Mouse (Mus musculus): Measurements from ENCODE around the gene Kansl1. TPM values are rescaled to one million over a fixed set of nuclear protein-coding genes. Genes with fewer than 3 reads are reported as not detected.

The Kansl1 gene
- polyA plus RNA-seq, 1 experiment from 2014 or later: 34.2 TPM

DNA sequence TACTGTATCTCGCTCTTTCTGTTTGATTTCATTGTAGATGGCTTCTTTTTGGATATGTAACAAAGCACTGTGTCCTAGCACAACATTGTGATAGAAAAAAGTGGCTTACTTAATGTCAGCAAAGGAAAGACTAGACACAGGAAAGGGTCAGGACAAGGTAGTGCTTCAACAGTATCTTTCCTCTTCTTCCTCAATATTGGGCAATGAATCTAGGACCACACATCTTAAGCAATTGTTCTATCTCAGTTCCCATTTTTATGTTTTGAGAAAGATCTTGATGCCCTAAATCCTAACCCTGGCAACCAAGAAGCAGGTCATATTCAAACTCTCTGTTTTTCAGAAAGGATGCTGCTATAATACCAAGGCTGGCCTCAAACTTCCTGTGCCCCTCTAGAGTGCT is 81.4 kb downstream of the Kansl1 start:
- no peak overlapping the region for H3K4me3 ChIP-seq
- H3K9me3 ChIP-seq: no peaks in the 10 kb centered on the region
- H3K36me3 ChIP-seq: no peaks in the 10 kb centered on the region
- WGBS: 100% methylated on average over 1 of the region's 1 CpGs
- no peak overlapping the region for H3K27ac ChIP-seq
- no peak for ATAC-seq (ENCODE audit: low FRiP score, low read depth)
- H3K4me2 ChIP-seq (replicated peaks): no peak overlapping the region
- no peak overlapping the region for H3K9ac ChIP-seq
- H3K4me1 ChIP-seq: no peaks in the 10 kb centered on the region; the same call in 1 of the 2 replicates
- no peaks in the 10 kb centered on the region for H3K27me3 ChIP-seq (replicated peaks)

DNA sequence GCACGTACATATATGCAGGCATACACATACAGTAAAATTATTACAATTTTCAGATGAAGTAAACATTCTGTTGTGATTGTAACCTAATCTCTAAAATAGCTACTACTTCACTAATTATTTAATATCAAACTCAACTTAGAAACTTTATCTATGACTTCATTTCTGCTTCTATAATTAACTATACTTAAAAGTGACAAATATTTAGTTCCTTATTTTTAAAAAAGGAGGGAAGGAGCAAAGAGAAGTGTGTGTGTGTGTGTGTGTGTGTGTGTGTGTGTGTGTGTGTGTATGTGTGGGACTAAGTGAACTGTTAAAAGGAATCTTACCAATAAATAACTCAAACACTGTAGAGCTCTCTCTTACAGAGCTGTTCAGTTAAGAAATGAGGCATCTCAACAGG is 82.1 kb downstream of the Kansl1 start:
- Histone ChIP-seq H3K4me2 (replicated peaks) (no peak overlapping the region), H3K9me3 (no peaks in the 10 kb centered on the region), H3K36me3 (no peaks in the 10 kb centered on the region), H3K4me1 (no peaks in the 10 kb centered on the region; the same call in 1 of the 2 replicates), H3K9ac (no peak overlapping the region), H3K4me3 (no peak overlapping the region), H3K27ac (no peak overlapping the region), H3K27me3 (replicated peaks) (no peaks in the 10 kb centered on the region)
- ATAC-seq (ENCODE audit: low FRiP score, low read depth): no peak
- WGBS: 98% methylated on average over 1 of the region's 1 CpGs

- no peak for ATAC-seq (ENCODE audit: low FRiP score, low read depth)
- no peak overlapping the region for H3K9ac ChIP-seq
- no peaks in the 10 kb centered on the region; the same call in 1 of the 2 replicates for H3K4me1 ChIP-seq
- no peaks in the 10 kb centered on the region for H3K27me3 ChIP-seq (replicated peaks)
- H3K27ac ChIP-seq: no peak overlapping the region
- no peaks in the 10 kb centered on the region for H3K36me3 ChIP-seq
- WGBS: 93% methylated on average over 2 of the region's 2 CpGs
- H3K4me2 ChIP-seq (replicated peaks): no peak overlapping the region
- H3K9me3 ChIP-seq: no peaks in the 10 kb centered on the region
- H3K4me3 ChIP-seq: no peak overlapping the region
Observed at GRCm38 (mm10) chr11:104383167-104383810, 85.4 kb downstream of the Kansl1 start.

- Histone ChIP-seq H3K4me3 (no peak overlapping the region), H3K36me3 (peaks cover 3% of the 10 kb centered on the region; the same call in 1 of the 2 replicates), H3K27me3 (replicated peaks) (no peaks in the 10 kb centered on the region), H3K9ac (no peak overlapping the region), H3K27ac (no peak overlapping the region), H3K9me3 (no peaks in the 10 kb centered on the region), H3K4me2 (replicated peaks) (no peak overlapping the region), H3K4me1 (no peaks in the 10 kb centered on the region; the same call in 1 of the 2 replicates)
- no peak for ATAC-seq (ENCODE audit: low FRiP score, low read depth)
- 91% methylated on average over 4 of the region's 4 CpGs for WGBS
Observed at GRCm38 (mm10) chr11:104381887-104382286, 86.8 kb downstream of the Kansl1 start.

DNA sequence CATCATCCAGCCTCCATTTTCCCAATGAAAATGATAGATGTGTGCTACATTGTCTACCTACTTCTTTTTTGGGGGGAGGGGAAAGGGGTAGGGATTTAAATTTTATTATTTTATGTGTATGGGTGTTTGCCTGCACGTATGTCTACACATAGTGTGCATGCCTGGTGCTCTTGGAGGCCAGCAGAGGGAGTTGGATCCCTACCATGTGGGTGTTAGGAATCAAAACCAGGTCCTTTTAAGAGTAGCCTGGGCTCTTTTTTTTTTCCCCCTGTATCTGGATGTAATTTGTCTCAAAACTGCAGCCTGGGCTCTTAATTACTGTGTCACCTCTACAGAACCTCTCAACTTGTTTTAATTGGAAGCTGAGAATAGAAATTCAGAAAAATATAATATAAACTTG is 89.0 kb downstream of the Kansl1 start:
- H3K4me3 ChIP-seq: no peak overlapping the region
- no peaks in the 10 kb centered on the region for H3K27me3 ChIP-seq (replicated peaks)
- H3K9ac ChIP-seq: no peak overlapping the region
- H3K27ac ChIP-seq: no peak overlapping the region
- no peak for ATAC-seq (ENCODE audit: low FRiP score, low read depth)
- peaks cover 5% of the 10 kb centered on the region; the same call in 1 of the 2 replicates for H3K36me3 ChIP-seq
- H3K4me2 ChIP-seq (replicated peaks): no peak overlapping the region
- 90% methylated on average over 1 of the region's 1 CpGs for WGBS
- H3K9me3 ChIP-seq: no peaks in the 10 kb centered on the region
- H3K4me1 ChIP-seq: no peaks in the 10 kb centered on the region; the same call in 1 of the 2 replicates

- 91% methylated on average over 3 of the region's 3 CpGs for WGBS
- no peak overlapping the region for H3K4me3 ChIP-seq
- no peak overlapping the region for H3K27ac ChIP-seq
- H3K4me1 ChIP-seq: no peaks in the 10 kb centered on the region
- peaks cover 8% of the 10 kb centered on the region; the same call in 1 of the 2 replicates for H3K36me3 ChIP-seq
- ATAC-seq (ENCODE audit: low FRiP score, low read depth): no peak
- H3K9ac ChIP-seq: no peak overlapping the region
- no peaks in the 10 kb centered on the region for H3K27me3 ChIP-seq (replicated peaks)
- no peak overlapping the region for H3K4me2 ChIP-seq (replicated peaks)
- H3K9me3 ChIP-seq: no peaks in the 10 kb centered on the region
Observed at GRCm38 (mm10) chr11:104376291-104376690, 92.4 kb downstream of the Kansl1 start.

DNA sequence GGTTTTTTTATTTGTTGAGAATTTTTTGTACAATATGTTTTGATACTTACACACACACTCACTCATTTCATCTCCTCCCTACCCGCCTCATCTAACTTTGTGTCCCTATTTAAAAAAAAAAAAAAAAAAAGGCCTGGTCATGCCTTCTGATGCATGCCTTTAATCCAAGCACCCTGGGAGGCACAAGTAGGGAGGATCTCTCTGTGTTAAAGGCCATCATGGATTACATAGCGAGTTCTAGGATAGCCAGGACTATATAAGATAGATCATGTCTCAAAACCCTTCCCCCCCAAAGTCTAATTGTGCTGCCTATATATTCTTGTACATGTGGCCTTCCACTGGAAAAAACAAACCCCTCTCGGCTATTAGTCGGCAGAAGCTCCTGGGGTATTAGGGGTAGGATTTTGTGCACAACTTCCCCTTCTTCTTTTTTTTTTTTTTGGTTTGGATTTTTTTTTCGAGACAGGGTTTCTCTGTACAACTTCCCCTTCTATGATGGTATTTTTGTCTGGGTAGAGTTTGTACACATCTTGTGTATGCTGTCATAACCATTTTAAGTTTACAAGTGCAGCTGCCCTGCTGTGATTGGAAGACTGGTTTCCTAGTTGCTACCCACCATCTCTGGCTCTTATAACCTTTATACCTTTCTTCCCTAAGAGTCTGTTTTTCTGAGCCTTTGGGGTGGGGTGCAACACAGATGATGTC is 101.0 kb downstream of the Kansl1 start:
- ATAC-seq (ENCODE audit: low FRiP score, low read depth): no peak
- peaks cover under 1% of the 10 kb centered on the region; the same call in 1 of the 2 replicates for H3K36me3 ChIP-seq
- H3K4me2 ChIP-seq (replicated peaks): no peak overlapping the region
- no peaks in the 10 kb centered on the region for H3K4me1 ChIP-seq
- H3K27ac ChIP-seq: no peak overlapping the region
- no peaks in the 10 kb centered on the region for H3K9me3 ChIP-seq
- H3K9ac ChIP-seq: no peak overlapping the region
- H3K4me3 ChIP-seq: no peak overlapping the region
- 91% methylated on average over 5 of the region's 5 CpGs for WGBS
- no peaks in the 10 kb centered on the region for H3K27me3 ChIP-seq (replicated peaks)

DNA sequence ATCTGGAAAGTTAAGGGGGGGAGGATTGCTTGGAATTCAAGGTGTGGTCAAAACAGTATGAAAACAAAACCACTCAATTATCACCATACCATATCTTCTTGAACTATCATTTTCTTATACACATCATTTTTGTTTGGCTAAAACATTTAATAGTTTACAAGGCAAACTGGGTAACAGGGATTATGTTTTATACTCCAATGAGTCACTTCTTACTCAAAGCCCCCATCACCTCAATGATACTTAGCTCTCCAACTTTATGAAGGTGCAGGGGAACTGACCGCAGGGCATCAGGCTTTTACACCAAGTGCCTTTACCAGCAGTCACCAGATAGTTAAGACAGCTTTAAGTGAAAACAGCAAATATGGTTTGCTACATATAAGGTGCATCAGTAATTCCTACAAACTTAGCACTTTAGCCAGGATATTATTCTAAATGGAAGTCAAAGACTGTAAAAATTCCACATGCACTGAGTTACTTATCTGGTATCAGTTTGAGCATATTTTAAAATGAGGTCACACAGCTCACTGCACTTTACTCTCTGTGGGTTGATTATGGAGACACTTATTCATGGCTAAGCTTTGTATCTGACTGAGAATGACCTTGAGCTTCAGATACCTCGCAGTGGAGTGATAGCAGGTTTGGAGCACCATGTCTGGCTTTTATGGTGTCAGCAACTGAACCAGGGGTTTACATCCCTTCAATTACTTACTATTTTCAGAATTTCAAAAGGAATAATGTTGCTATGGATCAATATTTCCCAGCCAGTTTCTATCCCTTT is 104.6 kb downstream of the Kansl1 start:
- ATAC-seq (ENCODE audit: low FRiP score, low read depth): no peak
- no peak overlapping the region for H3K4me3 ChIP-seq
- no peak overlapping the region for H3K4me2 ChIP-seq (replicated peaks)
- no peaks in the 10 kb centered on the region for H3K27me3 ChIP-seq (replicated peaks)
- H3K9ac ChIP-seq: no peak overlapping the region
- H3K4me1 ChIP-seq: no peaks in the 10 kb centered on the region
- no peak overlapping the region for H3K27ac ChIP-seq
- H3K36me3 ChIP-seq: no peaks in the 10 kb centered on the region
- H3K9me3 ChIP-seq: no peaks in the 10 kb centered on the region
- WGBS: 95% methylated on average over 2 of the region's 2 CpGs

DNA sequence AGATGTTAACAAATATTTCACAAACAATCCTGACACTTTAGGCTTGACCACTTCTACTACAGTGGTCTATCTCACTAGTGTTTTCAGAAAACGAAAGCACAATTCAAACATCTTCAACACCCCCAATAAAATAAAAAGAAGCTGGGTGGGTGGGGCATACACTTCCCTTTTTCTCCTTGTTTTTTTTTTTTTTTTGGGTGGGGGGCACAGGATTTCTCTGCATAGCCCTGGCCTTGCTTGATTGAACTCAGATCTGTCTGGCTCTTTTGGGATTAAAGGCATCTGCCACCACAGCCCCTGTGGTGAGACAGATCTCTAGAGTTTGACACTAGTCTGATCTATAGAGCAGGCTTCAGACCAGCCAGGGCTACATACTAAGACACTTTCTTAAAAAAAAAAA is 106.0 kb downstream of the Kansl1 start:
- H3K9me3 ChIP-seq: no peaks in the 10 kb centered on the region
- no peak overlapping the region for H3K27ac ChIP-seq
- H3K36me3 ChIP-seq: no peaks in the 10 kb centered on the region
- WGBS: 97% methylated on average over 1 of the region's 1 CpGs
- ATAC-seq (ENCODE audit: low FRiP score, low read depth): no peak
- H3K27me3 ChIP-seq (replicated peaks): no peaks in the 10 kb centered on the region
- H3K4me1 ChIP-seq: no peaks in the 10 kb centered on the region
- no peak overlapping the region for H3K4me3 ChIP-seq
- H3K9ac ChIP-seq: no peak overlapping the region
- H3K4me2 ChIP-seq (replicated peaks): no peak overlapping the region

- Histone ChIP-seq H3K27ac (no peak overlapping the region), H3K4me1 (no peaks in the 10 kb centered on the region), H3K27me3 (replicated peaks) (no peaks in the 10 kb centered on the region), H3K9me3 (no peaks in the 10 kb centered on the region), H3K9ac (no peak overlapping the region), H3K4me3 (no peak overlapping the region), H3K36me3 (peaks cover 7% of the 10 kb centered on the region), H3K4me2 (replicated peaks) (no peak overlapping the region)
- WGBS: 78% methylated on average over 2 of the region's 2 CpGs
- ATAC-seq (ENCODE audit: low FRiP score, low read depth): no peak
Observed at GRCm38 (mm10) chr11:104361790-104362189, 106.9 kb downstream of the Kansl1 start.

GRCm38 (mm10) chr11:104346931-104347330 is 121.7 kb downstream of the Kansl1 start:
- no peak overlapping the region for H3K9ac ChIP-seq
- H3K9me3 ChIP-seq: no peaks in the 10 kb centered on the region
- H3K27me3 ChIP-seq (replicated peaks): no peaks in the 10 kb centered on the region
- 79% methylated on average over 3 of the region's 3 CpGs for WGBS
- no peak for ATAC-seq (ENCODE audit: low FRiP score, low read depth)
- no peak overlapping the region for H3K4me2 ChIP-seq (replicated peaks)
- no peak overlapping the region for H3K27ac ChIP-seq
- peaks cover 70% of the 10 kb centered on the region for H3K36me3 ChIP-seq
- H3K4me3 ChIP-seq: no peak overlapping the region
- no peaks in the 10 kb centered on the region for H3K4me1 ChIP-seq

DNA sequence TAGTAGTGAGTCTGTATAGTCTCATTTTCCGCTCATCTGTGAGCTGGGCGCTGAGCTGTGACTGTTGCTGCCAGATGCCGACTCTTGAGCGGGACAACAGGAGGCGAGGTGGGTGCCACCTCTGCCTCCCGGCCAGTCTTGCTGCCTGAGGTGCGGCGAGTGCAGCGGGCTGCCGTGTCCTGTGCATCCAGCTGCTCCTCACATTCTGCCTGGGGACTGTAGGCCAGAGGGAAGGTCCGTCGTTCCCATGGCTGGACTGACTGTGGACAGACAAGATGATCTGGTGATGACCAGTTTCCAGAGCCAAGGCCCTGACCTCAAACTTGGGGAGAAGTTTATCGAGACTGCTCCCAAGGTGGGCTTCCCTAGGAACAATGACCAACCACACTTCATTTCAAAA is 133.7 kb downstream of the Kansl1 start:
- Histone ChIP-seq H3K4me2 (replicated peaks) (no peak overlapping the region), H3K36me3 (peaks cover 79% of the 10 kb centered on the region), H3K27me3 (replicated peaks) (no peaks in the 10 kb centered on the region), H3K9me3 (no peaks in the 10 kb centered on the region), H3K4me3 (no peak overlapping the region), H3K9ac (no peak overlapping the region), H3K4me1 (no peaks in the 10 kb centered on the region), H3K27ac (no peak overlapping the region)
- WGBS: 90% methylated on average over 13 of the region's 13 CpGs
- no peak for ATAC-seq (ENCODE audit: low FRiP score, low read depth)

Measured in neural tube, embryonic 12.5 days (tissue).